Comparison of ENCODE assay signal across 27 mouse cellular contexts in the genomic region with DNA sequence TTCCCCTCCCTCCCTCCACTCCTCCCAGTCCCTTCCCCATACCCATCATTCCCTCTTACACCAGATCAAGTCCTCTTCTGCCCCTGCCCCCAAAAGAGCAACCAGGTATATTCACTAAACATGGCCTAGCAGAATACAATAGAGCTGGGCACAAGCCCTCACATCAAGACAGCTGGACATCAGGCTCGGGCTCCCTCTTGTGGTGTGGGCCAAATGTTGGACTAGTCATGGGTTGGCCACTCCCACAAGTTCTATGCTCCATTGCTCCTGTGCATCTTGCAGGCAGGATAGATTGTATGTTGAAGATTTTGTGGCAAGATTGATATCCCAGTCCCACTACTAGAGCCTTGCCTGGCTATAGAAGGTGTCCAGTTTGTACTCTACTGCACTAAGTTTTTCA.
DNase-seq lines count a peak whose midpoint lies in the region; ATAC-seq lines count a peak whose summit lies in the region.
"Had no signal": no experiment of that assay in that cellular context is flagged by ENCODE, and none has a peak within 500 bp of the region (broad histone marks: within the 10 kb centered on the region; RNA-seq: fewer than 3 reads in every experiment).

No protein-coding gene starts in this region.

- peak; percentile 1 to 9 for DNase-seq in cerebellum, postnatal 10 days
- DNase-seq in cerebellum, postnatal 14 days: no peak
- DNase-seq in 3T3-L1 (ENCODE audit: low read depth, low spot score) (peak; percentile 6), R1 (ENCODE audit: low read depth, low spot score) (peak; percentile 5)
- peak; percentile 43 for DNase-seq in adrenal gland, postnatal 25 days
- no peak for DNase-seq in lung, postnatal 36 days
- no peak for DNase-seq in midbrain, embryonic 14.5 days
- DNase-seq in left cerebral cortex, adult 8-10 months (ENCODE audit: low spot score in 2 of 2): no peak
- DNase-seq: cerebellum, adult 11 months; cerebellum, postnatal 25 days; gastrocnemius, postnatal 10 days; heart, adult 11 months; kidney, adult 9 months; kidney, postnatal 25 days; layer of hippocampus, postnatal 36 days; liver, embryonic 13.5 days; lung, embryonic 14.5 days; right cerebral cortex, postnatal 4 days; thymus, postnatal 14 days had no signal

- no peaks in the 10 kb centered on the region for H3K4me1 ChIP-seq in midbrain, embryonic 14.5 days (ENCODE audit: control insufficient read depth, insufficient read depth, low read length)
- H3K4me1 ChIP-seq: intestine, embryonic 15.5 days; limb, embryonic 12.5 days; liver, embryonic 13.5 days; neural tube, embryonic 13.5 days had no signal

- H3K27me3 ChIP-seq in midbrain, embryonic 14.5 days (ENCODE audit: control insufficient read depth, insufficient read depth, low read length): no peaks in the 10 kb centered on the region
- H3K27me3 ChIP-seq: intestine, embryonic 15.5 days; limb, embryonic 12.5 days; liver, embryonic 13.5 days; neural tube, embryonic 13.5 days had no signal

- no peaks in the 10 kb centered on the region for H3K9me3 ChIP-seq in midbrain, embryonic 14.5 days (ENCODE audit: control insufficient read depth, low read length)
- H3K9me3 ChIP-seq: intestine, embryonic 15.5 days; liver, embryonic 13.5 days; neural tube, embryonic 13.5 days had no signal

- 92% methylated on average over 1 of the region's 1 CpGs for WGBS in midbrain, embryonic 14.5 days

- no peak overlapping the region for H3K4me2 ChIP-seq in midbrain, embryonic 14.5 days (ENCODE audit: low read length)
- H3K4me2 ChIP-seq: intestine, embryonic 15.5 days; limb, embryonic 12.5 days; liver, embryonic 13.5 days; lung, embryonic 14.5 days; neural tube, embryonic 13.5 days had no signal

- no peak overlapping the region for H3K9ac ChIP-seq in midbrain, embryonic 14.5 days (replicated peaks; ENCODE audit: low read length)
- H3K9ac ChIP-seq: intestine, embryonic 15.5 days; limb, embryonic 12.5 days; liver, embryonic 13.5 days; lung, embryonic 14.5 days; neural tube, embryonic 13.5 days had no signal

- no peak overlapping the region for H3K27ac ChIP-seq in midbrain, embryonic 14.5 days (replicated peaks; ENCODE audit: low read depth, low read length)
- H3K27ac ChIP-seq: intestine, embryonic 15.5 days; layer of hippocampus, adult 2 months; limb, embryonic 12.5 days; liver, embryonic 13.5 days; neural tube, embryonic 13.5 days had no signal

- no peak overlapping the region for H3K4me3 ChIP-seq in midbrain, embryonic 14.5 days (replicated peaks; ENCODE audit: low read depth, low read length)
- H3K4me3 ChIP-seq: intestine, embryonic 15.5 days; layer of hippocampus, adult 2 months; limb, embryonic 12.5 days; liver, embryonic 13.5 days; myocyte; neural tube, embryonic 13.5 days had no signal

- H3K36me3 ChIP-seq in midbrain, embryonic 14.5 days (ENCODE audit: control insufficient read depth, insufficient read depth, low read length): no peaks in the 10 kb centered on the region
- H3K36me3 ChIP-seq: intestine, embryonic 15.5 days; limb, embryonic 12.5 days; liver, embryonic 13.5 days; neural tube, embryonic 13.5 days had no signal

- ATAC-seq in midbrain, embryonic 14.5 days (ENCODE audit: low FRiP score, low TSS enrichment): no peak
- ATAC-seq: forebrain, embryonic 14.5 days; hindbrain, embryonic 16.5 days; intestine, embryonic 15.5 days; midbrain, embryonic 16.5 days had no signal

Comparison
In these comparisons a context has a peak if more than half of its experiments do, and no peak if none do; other contexts are left out.
1. DNase-seq: peak in cerebellum, postnatal 10 days (2 of 2), 3T3-L1 (single experiment), R1 (single experiment) and adrenal gland, postnatal 25 days (single experiment); none in cerebellum, postnatal 14 days (0 of 2), lung, postnatal 36 days (single experiment), midbrain, embryonic 14.5 days (single experiment) and left cerebral cortex, adult 8-10 months (0 of 2).